Mouse (Mus musculus) forebrain, embryonic 14.5 days (tissue): ENCODE data around the gene Qk. TPM values are rescaled to one million over a fixed set of nuclear protein-coding genes. Genes with fewer than 3 reads are reported as not detected.
A peak's percentile ranks its signal among the peaks of the same experiment; 100 is the strongest.

Source experiments
- ATAC-seq: fragments of 200-750 bp; cut with Nextera tagmentation; 2 replicates; pipeline ENCODE4 v1.8.0; 2017; ENCODE audit warnings: mild to moderate bottlenecking, moderate library complexity
- DNase-seq: peaks from one replicate; pipeline ENCODE4 v3.0.0-alpha.2; 2015; ENCODE audit warnings: low spot score
- H3K27ac ChIP-seq: fragments of 300-500 bp; sonication (generic); 2 replicates; pipeline ENCODE4 v1.5.1; 2014; ENCODE audit warnings: low read depth, mild to moderate bottlenecking, control low read depth, low read length, moderate library complexity
- H3K27me3 ChIP-seq: fragments of 300-500 bp; sonication (generic); replicated peaks from 2 replicates; pipeline ENCODE4 v1.6.1; 2014; ENCODE audit warnings: low read length, control low read depth, mixed read lengths; ENCODE audit not compliant: control insufficient read depth, insufficient read depth
- H3K36me3 ChIP-seq: fragments of 300-500 bp; sonication (generic); 2 replicates; pipeline ENCODE4 v1.6.1; 2014; ENCODE audit warnings: low read length, control low read depth; ENCODE audit not compliant: control insufficient read depth, insufficient read depth
- H3K4me1 ChIP-seq: fragments of 300-500 bp; sonication (generic); 2 replicates; pipeline ENCODE4 v1.6.1; 2014; ENCODE audit warnings: antibody characterized with exemption, low read length, control low read depth; ENCODE audit not compliant: control insufficient read depth, insufficient read depth
- H3K4me2 ChIP-seq: fragments of 300-500 bp; sonication (generic); 2 replicates; pipeline ENCODE4 v1.6.1; 2014; ENCODE audit warnings: mild to moderate bottlenecking, control low read depth, low read length
- H3K4me3 ChIP-seq: fragments of 300-500 bp; sonication (generic); 2 replicates; pipeline ENCODE4 v1.5.1; 2014; ENCODE audit warnings: low read depth, low read length, control low read depth
- H3K9ac ChIP-seq: fragments of 300-500 bp; sonication (generic); 2 replicates; pipeline ENCODE4 v1.6.1; 2014; ENCODE audit warnings: mild to moderate bottlenecking, low read length, control low read depth, moderate library complexity
- H3K9me3 ChIP-seq: fragments of 300-500 bp; sonication (generic); replicated peaks from 2 replicates; pipeline ENCODE4 v1.6.1; 2016; ENCODE audit warnings: low read length, control low read depth, mixed read lengths; ENCODE audit not compliant: control insufficient read depth
- WGBS: fragments of 180-500 bp; shearing (Covaris S2); extraction: QIAGEN DNeasy Blood & Tissue Kit; methylation state at CpG from one replicate; pipeline ENCODE4 v1.1.7; 2014; 5-methylcytosine and 5-hydroxymethylcytosine counted together
- polyA plus RNA-seq: library from polyadenylated mRNA; unstranded; fragments of >200 nt; fragmentation: Nextera tagmentation; extraction: Ambion mirVana; gene quantifications from 2 replicates; pipeline ENCODE4 v1.2.1, GENCODE M21; 2014

The Qk gene
- polyA plus RNA-seq, 1 experiment from 2014 or later: 53.3 TPM

DNA sequence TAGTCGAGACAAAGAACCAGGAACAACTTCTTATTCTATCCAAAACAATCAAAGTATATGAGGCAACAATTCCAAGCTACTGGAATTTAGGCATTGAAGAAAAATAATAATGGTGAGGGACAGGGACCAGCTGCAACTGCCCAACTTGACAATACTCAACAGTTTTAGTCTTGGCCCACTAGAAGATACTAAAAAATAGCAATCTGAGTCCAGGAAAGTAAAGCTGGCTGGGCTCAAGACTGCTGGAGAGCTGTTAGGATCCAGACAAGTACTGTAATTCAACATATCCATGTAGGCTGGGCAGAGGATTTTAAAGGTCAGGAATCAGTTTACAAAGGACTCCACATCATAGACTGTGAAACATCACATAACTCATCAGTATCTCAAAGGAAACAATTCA, 79.6 kb downstream of the Qk start:
- ATAC-seq: no peak
- H3K4me3 ChIP-seq: no peak overlapping the region
- H3K9ac ChIP-seq: no peak overlapping the region
- no peaks in the 10 kb centered on the region for H3K9me3 ChIP-seq
- no peak overlapping the region for H3K27ac ChIP-seq
- 0 out of 2 replicates have a peak, but pooled peaks cover 5% of the 10 kb centered on the region for H3K36me3 ChIP-seq
- H3K4me1 ChIP-seq: peaks cover 12% of the 10 kb centered on the region; the same call in 1 of the 2 replicates
- 96% methylated on average over 1 of the region's 1 CpGs for WGBS
- no peak for DNase-seq
- H3K27me3 ChIP-seq: no peaks in the 10 kb centered on the region
- H3K4me2 ChIP-seq: no peak overlapping the region

GRCm38 (mm10) chr17:10236595-10236994, 83.1 kb downstream of the Qk start:
- DNase-seq (no peak), ATAC-seq (no peak)
- WGBS: 90% methylated on average over 2 of the region's 2 CpGs

GRCm38 (mm10) chr17:10232406-10232805, 87.2 kb downstream of the Qk start:
- Histone ChIP-seq H3K27me3 (no peaks in the 10 kb centered on the region), H3K36me3 (0 out of 2 replicates have a peak, but pooled peaks cover 4% of the 10 kb centered on the region), H3K4me3 (no peak overlapping the region), H3K9ac (no peak overlapping the region), H3K9me3 (no peaks in the 10 kb centered on the region), H3K4me2 (no peak overlapping the region), H3K27ac (no peak overlapping the region), H3K4me1 (0 out of 2 replicates have a peak, but pooled peaks cover 5% of the 10 kb centered on the region)
- DNase-seq (no peak), ATAC-seq (no peak)
- WGBS: 89% methylated on average over 3 of the region's 3 CpGs

More at GRCm38 (mm10) chr17:10236595-10236994, 83.1 kb downstream of the Qk start:
- Histone ChIP-seq H3K4me2 (no peak overlapping the region), H3K4me1 (0 out of 2 replicates have a peak, but pooled peaks cover 3% of the 10 kb centered on the region), H3K9me3 (no peaks in the 10 kb centered on the region), H3K36me3 (0 out of 2 replicates have a peak, but pooled peaks cover 5% of the 10 kb centered on the region), H3K4me3 (no peak overlapping the region), H3K27ac (no peak overlapping the region), H3K27me3 (no peaks in the 10 kb centered on the region), H3K9ac (no peak overlapping the region)

DNA sequence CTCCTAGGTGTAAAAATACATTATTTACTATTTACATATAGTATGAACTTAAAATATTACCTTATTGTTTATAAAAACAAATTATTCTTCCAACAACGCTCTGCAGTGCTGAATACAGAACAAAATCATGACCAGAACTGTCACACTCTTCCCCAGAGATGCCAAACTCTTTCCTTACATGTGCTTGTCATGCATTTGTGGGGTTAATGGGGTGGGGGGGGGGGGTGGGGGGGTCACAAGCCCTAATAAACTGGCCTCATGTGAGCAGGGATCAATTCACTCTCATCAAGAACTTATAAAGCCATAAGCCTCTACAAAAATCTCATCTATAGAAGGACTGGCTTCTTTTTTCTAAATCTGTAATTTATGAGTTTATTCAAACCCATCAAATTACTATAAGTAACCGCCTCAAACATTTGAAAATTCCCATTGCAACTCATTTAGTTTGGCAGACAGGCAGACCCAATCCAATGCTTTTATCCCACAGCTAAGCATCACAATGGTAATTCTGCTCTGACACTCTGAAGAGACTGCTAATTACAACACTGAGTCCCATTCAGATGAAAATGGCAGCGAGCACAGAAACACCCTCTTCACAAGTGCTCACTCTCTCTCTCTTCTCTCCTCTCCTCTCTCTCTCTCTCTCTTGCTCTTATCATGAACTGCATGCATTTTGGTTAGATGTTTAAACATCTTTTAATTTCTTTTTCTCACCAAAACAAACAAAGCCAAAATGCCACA, 91.7 kb downstream of the Qk start:
- ATAC-seq (peak; percentile 94), DNase-seq (peak; percentile 90)
- H3K27me3 ChIP-seq: no peaks in the 10 kb centered on the region
- H3K4me1 ChIP-seq: 0 out of 2 replicates have a peak, but pooled peaks cover 7% of the 10 kb centered on the region
- no peak overlapping the region for H3K4me3 ChIP-seq
- H3K36me3 ChIP-seq: no peaks in the 10 kb centered on the region
- H3K9me3 ChIP-seq: no peaks in the 10 kb centered on the region
- no peak overlapping the region for H3K4me2 ChIP-seq
- H3K9ac ChIP-seq: no peak overlapping the region
- WGBS: 13% methylated on average over 3 of the region's 3 CpGs
- H3K27ac ChIP-seq: peak overlapping the region; percentile 59; the same call in 1 of the 2 replicates

- Histone ChIP-seq H3K27ac (no peak overlapping the region), H3K36me3 (peaks cover 16% of the 10 kb centered on the region), H3K4me2 (no peak overlapping the region), H3K4me3 (no peak overlapping the region), H3K4me1 (no peaks in the 10 kb centered on the region; the same call in 1 of the 2 replicates), H3K9ac (no peak overlapping the region), H3K9me3 (no peaks in the 10 kb centered on the region), H3K27me3 (no peaks in the 10 kb centered on the region)
- DNase-seq: no peak
- no peak for ATAC-seq
- 70% methylated on average over 5 of the region's 5 CpGs for WGBS
These were observed 103.5 kb downstream of the Qk start for GRCm38 (mm10) chr17:10216164-10216563.

DNA sequence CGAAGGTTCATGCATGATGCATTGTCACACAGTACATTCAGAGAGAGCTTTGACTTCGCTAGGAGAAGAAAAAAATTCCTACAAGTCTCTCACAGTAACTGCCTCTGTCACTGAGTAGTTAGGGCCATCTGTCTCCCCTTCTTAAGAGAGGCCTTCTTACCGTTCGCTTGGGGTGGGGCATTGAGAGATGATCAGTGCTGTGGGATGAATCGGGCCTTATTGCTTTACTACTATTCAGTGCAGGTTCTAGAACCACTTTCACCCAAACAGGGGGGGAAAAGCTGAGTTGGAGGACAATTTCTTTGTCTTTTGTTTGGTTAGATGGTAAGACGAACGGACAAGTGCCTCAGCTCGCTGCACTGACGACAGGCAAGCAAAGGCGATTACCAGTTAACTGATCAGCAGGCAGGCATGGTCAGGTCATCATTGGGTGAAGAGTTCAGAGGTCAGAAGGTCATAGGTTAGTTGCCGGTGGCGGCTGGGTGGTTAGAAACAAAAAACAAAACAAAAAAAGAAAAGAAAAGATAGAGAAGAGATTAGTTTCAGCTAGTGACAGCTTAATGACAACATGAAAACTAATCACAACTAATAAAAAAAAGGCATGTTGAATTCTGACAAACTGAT, 110.4 kb downstream of the Qk start:
- Histone ChIP-seq H3K4me2 (no peak overlapping the region), H3K27ac (no peak overlapping the region), H3K9me3 (no peaks in the 10 kb centered on the region), H3K27me3 (no peaks in the 10 kb centered on the region), H3K9ac (no peak overlapping the region), H3K4me3 (no peak overlapping the region), H3K4me1 (peaks cover 3% of the 10 kb centered on the region; the same call in 1 of the 2 replicates), H3K36me3 (peaks cover 30% of the 10 kb centered on the region)
- WGBS: 27% methylated on average over 12 of the region's 12 CpGs
- ATAC-seq (no peak; the same call in 1 of the 2 replicates), DNase-seq (no peak)

- no peak overlapping the region for H3K4me2 ChIP-seq
- no peak overlapping the region for H3K27ac ChIP-seq
These were observed 121.0 kb downstream of the Qk start for GRCm38 (mm10) chr17:10198662-10199061.

DNA sequence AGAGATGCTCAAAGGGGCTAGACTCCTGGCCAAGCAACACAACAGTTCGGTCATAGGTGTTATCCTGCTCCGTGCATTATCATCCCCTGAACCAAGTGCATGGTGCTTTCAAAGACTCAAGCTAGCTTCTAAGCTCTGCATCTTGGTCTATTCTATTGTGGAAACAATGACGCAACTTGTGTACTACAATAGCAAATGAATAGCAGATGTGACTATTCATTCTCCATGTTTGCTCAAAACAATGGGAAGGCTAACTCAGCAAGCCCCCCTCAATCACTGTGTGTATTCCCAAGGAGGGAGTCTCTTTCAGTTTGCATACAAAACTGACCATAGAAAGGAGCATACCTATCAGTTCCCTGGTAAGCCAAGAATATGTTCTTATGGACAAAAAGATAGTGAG, 121.4 kb downstream of the Qk start:
- Histone ChIP-seq H3K4me3 (no peak overlapping the region), H3K9me3 (no peaks in the 10 kb centered on the region), H3K27me3 (no peaks in the 10 kb centered on the region), H3K4me1 (no peaks in the 10 kb centered on the region), H3K27ac (no peak overlapping the region), H3K36me3 (0 out of 2 replicates have a peak, but pooled peaks cover 5% of the 10 kb centered on the region), H3K4me2 (no peak overlapping the region), H3K9ac (no peak overlapping the region)
- 0 out of 2 replicates have a peak, but pooled peaks have one; percentile 27 for ATAC-seq
- DNase-seq: no peak
- 97% methylated on average over 3 of the region's 3 CpGs for WGBS

More at GRCm38 (mm10) chr17:10198662-10199061, 121.0 kb downstream of the Qk start:
- Histone ChIP-seq H3K4me1 (no peaks in the 10 kb centered on the region), H3K27me3 (no peaks in the 10 kb centered on the region), H3K4me3 (no peak overlapping the region), H3K9me3 (no peaks in the 10 kb centered on the region), H3K9ac (no peak overlapping the region), H3K36me3 (0 out of 2 replicates have a peak, but pooled peaks cover 5% of the 10 kb centered on the region)
- ATAC-seq (no peak), DNase-seq (no peak)
- WGBS: 94% methylated on average over 2 of the region's 2 CpGs
